Mouse (Mus musculus) MEL (cell line): ENCODE measurements at regions not wholly inside any gene's neighbourhood (a gene's known extent, or its start where the extent isn't known, plus 50 kb on each side); places are given as distances from the start of the nearest gene placed in this dataset.

ENCODE experiments used
- DNase-seq: peaks from one replicate; pipeline ENCODE4 v3.0.0; 2011; ENCODE audit warnings: low read depth, low spot score
- H3K27ac ChIP-seq: 2 replicates; pipeline ENCODE4 v1.5.1; 2012; ENCODE audit warnings: low read depth, mild to moderate bottlenecking, control low read depth, low read length, moderate library complexity; ENCODE audit not compliant: control insufficient read depth
- H3K27me3 ChIP-seq, 2 experiments: fragments of 150-350 bp in 1 of 2; sonication (generic) in 1 of 2; 2 replicates each; pipeline ENCODE4 v1.6.1; 2012; ENCODE audit warnings: low read length in 2 of 2, mild to moderate bottlenecking in 2 of 2, improper control_type of control experiment in 1 of 2, moderate library complexity in 1 of 2; ENCODE audit not compliant: insufficient read depth in 2 of 2, control insufficient read depth in 1 of 2
- H3K36me3 ChIP-seq, 2 experiments: 2 replicates each; pipeline ENCODE4 v1.6.1; 2012 to 2014; ENCODE audit warnings: low read length in 2 of 2, improper control_type of control experiment in 1 of 2, inconsistent platforms in 1 of 2, mild to moderate bottlenecking in 1 of 2; ENCODE audit not compliant: insufficient read depth in 2 of 2, control insufficient read depth in 1 of 2
- H3K4me1 ChIP-seq, 2 experiments: fragments of 150-350 bp in 1 of 2; sonication (generic) in 1 of 2; 2 replicates each; pipeline ENCODE4 v1.6.1; 2012; ENCODE audit warnings: low read length in 2 of 2, improper control_type of control experiment in 1 of 2, mild to moderate bottlenecking in 1 of 2; ENCODE audit not compliant: insufficient read depth in 2 of 2, control insufficient read depth in 1 of 2
- H3K4me3 ChIP-seq, 2 experiments: fragments of 150-350 bp in 1 of 2; sonication (generic) in 1 of 2; 2 replicates each; pipeline ENCODE4 v1.5.1; 2012; ENCODE audit warnings: low read depth in 2 of 2, low read length in 2 of 2, mild to moderate bottlenecking in 2 of 2, moderate library complexity in 2 of 2, control low read depth in 1 of 2, improper control_type of control experiment in 1 of 2; ENCODE audit not compliant: control insufficient read depth in 1 of 2, insufficient read depth in 1 of 2
- H3K79me2 ChIP-seq: 2 replicates; pipeline ENCODE4 v1.6.1; 2012; ENCODE audit warnings: mild to moderate bottlenecking, low read length, moderate library complexity; ENCODE audit not compliant: control insufficient read depth, poor library complexity, insufficient read depth
- H3K9ac ChIP-seq: 2 replicates; pipeline ENCODE4 v1.6.1; 2012; ENCODE audit warnings: low read depth, mild to moderate bottlenecking, control low read depth, low read length, moderate library complexity; ENCODE audit not compliant: control insufficient read depth, poor library complexity, severe bottlenecking
- H3K9me3 ChIP-seq: fragments of 150-350 bp; sonication (generic); replicated peaks from 2 replicates; pipeline ENCODE4 v1.6.1; 2012; ENCODE audit warnings: mild to moderate bottlenecking, low read length, improper control_type of control experiment, moderate library complexity; ENCODE audit not compliant: insufficient read depth
- BHLHE40 ChIP-seq: IDR thresholded peaks from 2 replicates; pipeline ENCODE4 v1.6.1; 2012; ENCODE audit warnings: low read depth, mild to moderate bottlenecking, inconsistent platforms, low read length, improper control_type of control experiment, borderline replicate concordance
- CHD2 ChIP-seq: IDR thresholded peaks from 2 replicates; pipeline ENCODE4 v1.6.1; 2011; ENCODE audit warnings: low read length, improper control_type of control experiment
- CTCF ChIP-seq, 3 experiments: IDR thresholded peaks in 2 of 3; conservative IDR thresholded peaks in 1 of 3; 2 replicates each; pipeline ENCODE4 v1.5.1; 2011 to 2012; ENCODE audit warnings: low read length in 3 of 3, low read depth in 2 of 3, mild to moderate bottlenecking in 2 of 3, improper control_type of control experiment in 1 of 3, inconsistent platforms in 1 of 3, mixed read lengths in 1 of 3, moderate library complexity in 1 of 3; ENCODE audit not compliant: control insufficient read depth in 1 of 3, insufficient read depth in 1 of 3, poor library complexity in 1 of 3, severe bottlenecking in 1 of 3
- EP300 ChIP-seq, 2 experiments: IDR thresholded peaks; 2 replicates each; pipeline ENCODE4 v1.6.1; 2011; ENCODE audit warnings: improper control_type of control experiment in 2 of 2, low read length in 2 of 2, low read depth in 1 of 2, mild to moderate bottlenecking in 1 of 2
- ETS1 ChIP-seq: IDR thresholded peaks from 2 replicates; pipeline ENCODE4 v1.6.1; 2012; ENCODE audit warnings: low read depth, mild to moderate bottlenecking, inconsistent platforms, low read length, improper control_type of control experiment, moderate library complexity
- GATA1 ChIP-seq: IDR thresholded peaks from 2 replicates; pipeline ENCODE4 v1.6.1; 2011; ENCODE audit warnings: low read depth, low read length, improper control_type of control experiment
- JUND ChIP-seq: IDR thresholded peaks from 2 replicates; pipeline ENCODE4 v1.6.1; 2011; ENCODE audit warnings: low read depth, mild to moderate bottlenecking, improper control_type of control experiment, low read length
- MAFK ChIP-seq: IDR thresholded peaks from 2 replicates; pipeline ENCODE4 v1.6.1; 2011; ENCODE audit warnings: low read depth, mild to moderate bottlenecking, low read length, improper control_type of control experiment, borderline replicate concordance
- MAZ ChIP-seq: IDR thresholded peaks from 2 replicates; pipeline ENCODE4 v1.6.1; 2012; ENCODE audit warnings: low read depth, mild to moderate bottlenecking, inconsistent platforms, low read length, improper control_type of control experiment
- NELFE ChIP-seq: IDR thresholded peaks from 2 replicates; pipeline ENCODE4 v1.6.1; 2011; ENCODE audit warnings: low read depth, low read length, improper control_type of control experiment
- NRF1 ChIP-seq: IDR thresholded peaks from 2 replicates; pipeline ENCODE4 v1.6.1; 2014; ENCODE audit warnings: low read depth, mild to moderate bottlenecking, inconsistent platforms, low read length, improper control_type of control experiment, moderate library complexity; ENCODE audit not compliant: poor library complexity, insufficient read depth, severe bottlenecking
- POLR2AphosphoS2 ChIP-seq: IDR thresholded peaks from 2 replicates; pipeline ENCODE4 v1.6.1; 2011; ENCODE audit warnings: low read length, improper control_type of control experiment
- POLR2AphosphoS5 ChIP-seq: IDR thresholded peaks from 2 replicates; pipeline ENCODE4 v1.6.1; 2012; ENCODE audit warnings: low read depth, borderline replicate concordance, mild to moderate bottlenecking, inconsistent platforms, low read length, moderate library complexity, mixed read lengths
- RAD21 ChIP-seq: IDR thresholded peaks from 2 replicates; pipeline ENCODE4 v1.6.1; 2011; ENCODE audit warnings: mild to moderate bottlenecking, low read depth, low read length, improper control_type of control experiment
- TAL1 ChIP-seq: IDR thresholded peaks from 2 replicates; pipeline ENCODE4 v1.6.1; 2012; ENCODE audit warnings: mild to moderate bottlenecking, inconsistent platforms, low read length, moderate library complexity, mixed read lengths
- TCF12 ChIP-seq: IDR thresholded peaks from 2 replicates; pipeline ENCODE4 v1.6.1; 2014; ENCODE audit warnings: low read depth, mild to moderate bottlenecking, inconsistent platforms, low read length, improper control_type of control experiment, moderate library complexity
- UBTF ChIP-seq: IDR thresholded peaks from 2 replicates; pipeline ENCODE4 v1.6.1; 2012; ENCODE audit warnings: low read depth, mild to moderate bottlenecking, inconsistent platforms, low read length, improper control_type of control experiment, moderate library complexity, borderline replicate concordance; ENCODE audit not compliant: insufficient read depth
- USF2 ChIP-seq, 2 experiments: IDR thresholded peaks; 2 replicates each; pipeline ENCODE4 v1.6.1; 2011 to 2012; ENCODE audit warnings: improper control_type of control experiment in 2 of 2, low read length in 2 of 2, borderline replicate concordance in 1 of 2, inconsistent platforms in 1 of 2, low read depth in 1 of 2, mild to moderate bottlenecking in 1 of 2; ENCODE audit not compliant: insufficient read depth in 1 of 2
- ZKSCAN1 ChIP-seq: IDR thresholded peaks from 2 replicates; pipeline ENCODE4 v1.6.1; 2012; ENCODE audit warnings: low read depth, mild to moderate bottlenecking, inconsistent platforms, low read length, improper control_type of control experiment, moderate library complexity
- ZNF384 ChIP-seq: IDR thresholded peaks from 2 replicates; pipeline ENCODE4 v1.6.1; 2012; ENCODE audit warnings: low read depth, mild to moderate bottlenecking, inconsistent platforms, low read length, improper control_type of control experiment

DNA sequence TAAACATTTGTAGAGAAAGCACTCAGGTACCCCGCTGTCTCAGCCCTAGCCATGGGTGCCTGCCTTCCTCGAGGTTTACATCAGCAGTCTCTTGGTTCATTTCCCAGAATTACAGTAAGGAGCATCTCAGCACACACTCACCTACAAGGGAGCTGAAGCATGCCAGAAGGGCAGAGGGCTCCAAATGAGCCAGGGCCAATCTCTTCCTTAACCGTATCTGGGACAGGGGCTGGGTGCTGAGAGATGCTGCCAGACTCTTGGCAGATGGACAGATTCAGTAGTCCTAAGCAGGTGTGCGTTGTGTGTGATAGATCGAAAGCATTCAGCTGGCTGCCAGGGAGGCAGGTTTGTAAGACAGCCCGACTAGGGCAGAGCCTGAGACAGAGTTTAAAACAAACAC, 97.0 kb downstream of the Fam168b start:
- H3K4me1 ChIP-seq, result no peaks in the 10 kb centered on the region
- no peak for DNase-seq

GRCm38 (mm10) chr1:34749161-34750040, 93.5 kb downstream of the Fam168b start:
- H3K79me2 ChIP-seq, result no peaks in the 10 kb centered on the region
- H3K27ac ChIP-seq, result no peak overlapping the region
- H3K27me3 ChIP-seq, result no peaks in the 10 kb centered on the region; a peak in 1 of 4 replicates
- TF ChIP-seq ETS1 (no peak), BHLHE40 (no peak), CHD2 (no peak), POLR2AphosphoS2 (no peak), TAL1 (no peak), ZKSCAN1 (no peak), JUND (no peak), GATA1 (no peak), ZNF384 (no peak), POLR2AphosphoS5 (no peak)
- TF ChIP-seq, all 39 proteins: peak for 0
- H3K9ac ChIP-seq, result no peak overlapping the region
- no peak overlapping the region for H3K4me3 ChIP-seq
- H3K9me3 ChIP-seq, result no peaks in the 10 kb centered on the region
- no peaks in the 10 kb centered on the region for H3K36me3 ChIP-seq
- DNase-seq, result no peak
- no peaks in the 10 kb centered on the region for H3K4me1 ChIP-seq

More for the DNA sequence above, 97.0 kb downstream of the Fam168b start:
- Histone ChIP-seq H3K9ac (no peak overlapping the region), H3K4me3 (no peak overlapping the region), H3K27ac (no peak overlapping the region), H3K9me3 (no peaks in the 10 kb centered on the region), H3K36me3 (no peaks in the 10 kb centered on the region), H3K27me3 (no peaks in the 10 kb centered on the region), H3K79me2 (no peaks in the 10 kb centered on the region)
- no peak for TF ChIP-seq USF2 (IDR thresholded peaks at IDR 0.05; ENCODE audit: borderline replicate concordance in 1 of 2, insufficient read depth in 1 of 2, low read depth in 1 of 2, low read length in 2 of 2)
- TF ChIP-seq NRF1, result no peak
- no peak for TF ChIP-seq NELFE
- no peak for TF ChIP-seq CTCF (IDR thresholded peaks at IDR 0.05 in 2 of 3, conservative IDR thresholded peaks at IDR 0.05 in 1 of 3; ENCODE audit: control insufficient read depth in 1 of 3, insufficient read depth in 1 of 3, low read depth in 2 of 3, low read length in 3 of 3, poor library complexity in 1 of 3, severe bottlenecking in 1 of 3)
- TF ChIP-seq CHD2, result no peak
- TF ChIP-seq EP300 (IDR thresholded peaks at IDR 0.05; ENCODE audit: low read depth in 1 of 2, low read length in 2 of 2), result no peak
- TF ChIP-seq MAFK, result no peak
- no peak for TF ChIP-seq MAZ
- TF ChIP-seq RAD21, result no peak
- no peak for TF ChIP-seq UBTF
- TF ChIP-seq TCF12, result no peak
